Comparison of ENCODE assay signal across 14 mouse cellular contexts in genomic region chr15:88829791-88830440, GRCm38 (mm10). TPM values are rescaled to one million over a fixed set of nuclear protein-coding genes. Genes with fewer than 3 reads are reported as not detected.
A peak's percentile ranks its signal among the peaks of the same experiment; 100 is the strongest.
DNase-seq lines count a peak whose midpoint lies in the region; ATAC-seq and TF ChIP-seq lines count a peak whose summit lies in the region.
"Had no signal": no experiment of that assay in that cellular context is flagged by ENCODE, and none has a peak within 500 bp of the region (broad histone marks: within the 10 kb centered on the region; RNA-seq: fewer than 3 reads in every experiment).

No protein-coding gene starts in this region.

- peak; percentile 61 to 77 for DNase-seq in adrenal gland, adult (ENCODE audit: inconsistent age in 2 of 2, low spot score in 1 of 2)
- DNase-seq in adrenal gland, adult 18-20 months (ENCODE audit: low spot score in 2 of 2), result no peak
- no peak for DNase-seq in heart, embryonic 10.5 days (ENCODE audit: low spot score)
- DNase-seq in heart, adult 11 months, result no peak
- peak; percentile 81 for DNase-seq in liver, adult 2 months (ENCODE audit: extremely low read depth, low read depth, low spot score)
- DNase-seq in left cerebral cortex, postnatal 14 days (ENCODE audit: low spot score in 2 of 2), result peak; percentile 42 to 69
- DNase-seq in thymus, postnatal 14 days, result no peak
- DNase-seq: lung, adult 18-20 months had no signal

- peak overlapping the region; percentile 14; the same call in 1 of the 2 replicates for H3K9ac ChIP-seq in liver, adult 2 months (ENCODE audit: low read depth, low read length)
- H3K9ac ChIP-seq in liver, embryonic 12.5 days, result no peak overlapping the region
- H3K9ac ChIP-seq: embryonic facial prominence, embryonic 15.5 days; forebrain, embryonic 15.5 days; neural tube, embryonic 12.5 days had no signal

- no peaks in the 10 kb centered on the region for H3K9me3 ChIP-seq in heart, embryonic 10.5 days
- no peaks in the 10 kb centered on the region for H3K9me3 ChIP-seq in liver, embryonic 12.5 days (replicated peaks)
- H3K9me3 ChIP-seq: embryonic facial prominence, embryonic 15.5 days; forebrain, embryonic 15.5 days; megakaryocyte, embryonic 14.5 days; neural tube, embryonic 12.5 days had no signal

- no peaks in the 10 kb centered on the region for H3K79me2 ChIP-seq in liver, adult 2 months (ENCODE audit: control insufficient read depth, insufficient read depth, low read length)

- H3K36me3 ChIP-seq in heart, embryonic 10.5 days, result peaks cover 22% of the 10 kb centered on the region
- peaks cover 5% of the 10 kb centered on the region; the same call in 1 of the 2 replicates for H3K36me3 ChIP-seq in liver, adult 2 months (ENCODE audit: control insufficient read depth, insufficient read depth, low read length)
- peaks cover 21% of the 10 kb centered on the region for H3K36me3 ChIP-seq in liver, embryonic 12.5 days

- ATAC-seq in liver, embryonic 12.5 days, result no peak
- ATAC-seq: forebrain, embryonic 15.5 days; inflammation-experienced regulatory T-cells, adult 6 months had no signal

- 70% methylated on average over 6 of the region's 6 CpGs for whole genome bisulfite sequencing in heart, embryonic 10.5 days
- WGBS in liver, adult 2 months, result 21% methylated on average over 6 of the region's 6 CpGs
- WGBS in liver, embryonic 12.5 days (ENCODE audit: insufficient replicate concordance), result 56% methylated on average over 6 of the region's 6 CpGs

- H3K4me1 ChIP-seq in heart, embryonic 10.5 days, result peaks cover 50% of the 10 kb centered on the region
- peaks cover 47% of the 10 kb centered on the region for H3K4me1 ChIP-seq in liver, adult 2 months (ENCODE audit: control insufficient read depth, insufficient read depth, low read length)
- peaks cover 10% of the 10 kb centered on the region; the same call in 1 of the 2 replicates for H3K4me1 ChIP-seq in liver, embryonic 12.5 days

- no peak overlapping the region for H3K4me2 ChIP-seq in liver, embryonic 12.5 days
- H3K4me2 ChIP-seq: embryonic facial prominence, embryonic 15.5 days; forebrain, embryonic 15.5 days; neural tube, embryonic 12.5 days had no signal

- H3K27ac ChIP-seq in heart, embryonic 10.5 days, result 0 out of 2 replicates have a peak overlapping the region, but pooled peaks have one; percentile 1
- peak overlapping the region; percentile 69 for H3K27ac ChIP-seq in liver, adult 2 months (replicated peaks; ENCODE audit: insufficient read depth, low read depth, low read length)
- H3K27ac ChIP-seq in liver, embryonic 12.5 days, result no peak overlapping the region
- H3K27ac ChIP-seq: embryonic facial prominence, embryonic 15.5 days; forebrain, embryonic 15.5 days; neural tube, embryonic 12.5 days had no signal

- TF ChIP-seq POLR2A in liver, adult 2 months (IDR thresholded peaks at IDR 0.05; ENCODE audit: extremely low read depth, insufficient read depth, low read length), result no peak

- TF ChIP-seq CTCF in liver, adult 2 months (IDR thresholded peaks at IDR 0.05; ENCODE audit: low read depth, low read length), result no peak

- H3K4me3 ChIP-seq in heart, embryonic 10.5 days, result no peak overlapping the region
- no peak overlapping the region for H3K4me3 ChIP-seq in liver, adult 2 months (ENCODE audit: insufficient read depth, low read depth, low read length)
- H3K4me3 ChIP-seq in liver, embryonic 12.5 days, result no peak overlapping the region
- H3K4me3 ChIP-seq: embryonic facial prominence, embryonic 15.5 days; forebrain, embryonic 15.5 days; megakaryocyte, embryonic 14.5 days; neural tube, embryonic 12.5 days had no signal

- intact Hi-C loops in left cerebral cortex, postnatal 14 days (cut with DNase I), result loop anchor here (5.0 to 10.0 kb wide), 2 partner anchors 32 to 255 kb away; partner anchors contain the start of genes Pim3 and Selenoo

- no peaks in the 10 kb centered on the region for H3K27me3 ChIP-seq in heart, embryonic 10.5 days (ENCODE audit: insufficient read depth, poor library complexity, severe bottlenecking)
- H3K27me3 ChIP-seq in liver, adult 2 months (ENCODE audit: control insufficient read depth, insufficient read depth, low read length), result no peaks in the 10 kb centered on the region
- H3K27me3 ChIP-seq in liver, embryonic 12.5 days (replicated peaks), result 0 out of 2 replicates have a peak, but pooled peaks cover 5% of the 10 kb centered on the region
- H3K27me3 ChIP-seq: embryonic facial prominence, embryonic 15.5 days; forebrain, embryonic 15.5 days; neural tube, embryonic 12.5 days had no signal

RNA-seq across cellular contexts. Expression of gene Creld2, which starts 10.5 kb away (rescaled TPM):
- total RNA-seq in adrenal gland, adult 18-20 months (2021), result 10 to 100 TPM; 45.3 to 51.7 TPM
- polyA plus RNA-seq in heart, embryonic 10.5 days (2016; fragmentation: Nextera tagmentation; extraction: Ambion mirVana), result 98.6 and 126 TPM in 2 replicates
- total RNA-seq in liver, adult 2 months (2014; rRNA removed), result 51.4 and 70.2 TPM in 2 replicates
- polyA plus RNA-seq in liver, adult 2 months (2012; rRNA removed), result 32.6 and 32.9 TPM in 2 replicates
- 61.1 and 68.6 TPM in 2 replicates for polyA plus RNA-seq in liver, embryonic 12.5 days (2016; fragmentation: Nextera tagmentation; extraction: Ambion mirVana)
- 10 to 100 TPM; 18.9 to 21.4 TPM for total RNA-seq in left cerebral cortex, postnatal 14 days (2021)

RNA-seq across cellular contexts. Expression of gene Alg12, which starts 10.8 kb away (rescaled TPM):
- 10 to 100 TPM; 14.4 to 15.2 TPM for total RNA-seq in adrenal gland, adult 18-20 months (2021)
- polyA plus RNA-seq in heart, embryonic 10.5 days (2016; fragmentation: Nextera tagmentation; extraction: Ambion mirVana), result 14.6 and 15.2 TPM in 2 replicates
- total RNA-seq in liver, adult 2 months (2014; rRNA removed), result 4.9 and 5.8 TPM in 2 replicates
- polyA plus RNA-seq in liver, adult 2 months (2012; rRNA removed), result 9.4 and 14.4 TPM in 2 replicates
- 6.9 and 7.6 TPM in 2 replicates for polyA plus RNA-seq in liver, embryonic 12.5 days (2016; fragmentation: Nextera tagmentation; extraction: Ambion mirVana)
- 10 to 100 TPM; 10.3 to 12.3 TPM for total RNA-seq in left cerebral cortex, postnatal 14 days (2021)

RNA-seq across cellular contexts. Expression of gene Pim3, which starts 32.1 kb away (rescaled TPM):
- total RNA-seq in adrenal gland, adult 18-20 months (2021), result 10 to 100 TPM; 74.3 to 84.7 TPM
- 68.1 and 73.7 TPM in 2 replicates for polyA plus RNA-seq in heart, embryonic 10.5 days (2016; fragmentation: Nextera tagmentation; extraction: Ambion mirVana)
- total RNA-seq in liver, adult 2 months (2014; rRNA removed), result 59.7 and 68.3 TPM in 2 replicates
- polyA plus RNA-seq in liver, adult 2 months (2012; rRNA removed), result 17.7 and 31.2 TPM in 2 replicates
- 22.5 and 23.5 TPM in 2 replicates for polyA plus RNA-seq in liver, embryonic 12.5 days (2016; fragmentation: Nextera tagmentation; extraction: Ambion mirVana)
- total RNA-seq in left cerebral cortex, postnatal 14 days (2021), result 10 to 100 TPM; 37.3 to 40.4 TPM

Comparison
In these comparisons a context has a peak if more than half of its experiments do, and no peak if none do; other contexts are left out.
1. DNase-seq: peak in adrenal gland, adult (2 of 2), liver, adult 2 months (single experiment) and left cerebral cortex, postnatal 14 days (2 of 2); none in adrenal gland, adult 18-20 months (0 of 2), heart, embryonic 10.5 days (single experiment), heart, adult 11 months (single experiment) and thymus, postnatal 14 days (single experiment).